Mouse (Mus musculus) kidney, postnatal 14 days (tissue): ENCODE results near the gene Pip4k2a.

Source experiments
- DNase-seq: peaks from one replicate; pipeline ENCODE4 v3.0.0; 2022; ENCODE audit warnings: mixed read lengths

Gene Pip4k2a

DNA sequence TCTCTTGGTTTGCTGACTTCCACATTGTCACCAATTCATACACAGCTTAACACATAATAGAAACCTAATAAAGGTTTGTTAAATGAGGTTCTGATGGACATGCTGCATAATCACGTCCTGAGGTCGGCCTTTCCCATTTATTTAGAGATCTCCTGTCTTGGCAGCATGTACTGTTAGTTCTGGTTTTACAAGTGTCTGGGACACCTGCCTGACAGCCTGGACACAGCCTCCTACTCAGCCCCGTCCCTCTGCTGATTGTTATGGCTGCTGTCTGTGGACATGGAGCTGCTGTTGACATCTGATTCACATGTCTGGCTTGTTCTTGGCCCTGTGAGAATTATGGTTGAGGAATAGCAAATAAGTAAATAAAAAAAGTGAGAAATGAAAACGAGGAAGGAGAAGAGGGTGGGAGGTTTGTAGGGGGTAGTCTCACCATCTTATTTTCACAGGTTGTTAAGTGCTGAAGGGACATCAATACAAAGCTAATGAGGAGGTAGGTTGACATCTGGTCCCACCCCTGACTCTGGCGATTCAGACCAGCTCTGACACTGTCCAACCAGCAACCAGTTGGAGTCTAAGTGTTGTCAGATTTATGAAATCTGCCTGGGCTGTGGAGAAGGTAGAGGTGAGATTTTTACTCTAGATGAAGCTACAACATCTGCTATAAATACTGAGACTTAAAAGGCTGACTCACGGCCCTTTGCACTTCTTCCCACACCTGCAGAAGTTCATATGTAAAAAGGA is 166.7 kb downstream of the Pip4k2a start:
- no peak for DNase-seq

DNA sequence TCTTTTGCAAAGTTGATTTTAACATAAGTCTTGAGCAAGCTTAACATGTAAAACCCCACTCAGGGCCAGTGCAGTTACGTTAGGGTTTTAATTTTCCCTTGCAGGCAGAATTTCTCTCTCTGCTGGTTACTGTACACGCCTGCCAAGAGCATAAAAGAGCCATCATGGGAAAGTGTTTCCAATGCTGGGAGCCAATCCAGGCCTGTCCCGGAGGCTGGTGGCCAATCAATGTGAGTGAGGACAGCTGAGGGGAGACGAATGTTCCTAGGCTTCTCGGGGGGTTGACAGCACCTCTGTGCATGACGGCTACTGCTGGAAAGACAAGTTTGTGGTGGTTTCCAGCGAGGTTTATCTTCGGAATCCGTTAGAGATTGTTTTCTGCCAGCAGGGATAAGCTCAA is 175.2 kb downstream of the Pip4k2a start:
- DNase-seq, result peak; percentile 36

GRCm38 (mm10) chr2:18821451-18822379 is 176.2 kb downstream of the Pip4k2a start:
- peak; percentile 66 for DNase-seq

DNA sequence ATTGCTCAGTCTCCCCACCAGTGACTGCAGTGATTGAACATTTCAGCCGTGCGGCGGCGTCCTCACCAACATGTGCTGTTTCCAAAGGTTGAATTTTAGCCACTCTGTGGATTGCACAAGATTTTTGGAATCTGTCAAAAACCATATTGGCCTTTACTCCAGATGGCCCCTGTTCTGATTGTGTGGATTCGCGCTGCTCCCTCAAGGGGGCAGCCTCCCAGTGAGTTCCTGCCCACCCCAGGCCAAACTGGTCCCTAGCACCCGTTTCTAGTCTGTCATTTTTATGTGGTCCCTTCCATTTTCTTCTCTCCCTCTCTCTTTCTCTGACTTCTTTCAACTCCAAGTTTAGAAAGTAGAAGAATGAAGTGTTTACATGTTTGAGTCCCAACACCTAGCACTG is 178.4 kb downstream of the Pip4k2a start:
- DNase-seq, result no peak

DNA sequence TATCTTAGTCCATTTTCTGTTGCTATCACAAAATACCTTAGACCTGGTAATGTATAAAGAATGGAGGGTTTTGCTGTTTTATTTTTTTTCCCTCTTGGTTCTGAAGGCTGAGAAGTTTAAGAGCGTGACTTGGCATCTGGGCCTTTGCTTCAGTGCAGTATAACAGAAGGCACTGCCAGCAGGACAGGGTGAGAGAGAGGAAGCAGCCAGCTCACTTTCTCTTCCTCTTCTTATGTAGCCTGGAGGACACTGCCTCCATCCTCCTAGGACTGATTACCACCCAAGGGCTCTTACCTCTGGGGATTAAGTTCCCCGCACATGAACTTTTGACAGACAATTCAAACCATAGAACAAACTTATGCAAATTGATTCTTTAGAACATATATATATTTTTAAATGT is 181.9 kb downstream of the Pip4k2a start:
- no peak for DNase-seq

DNA sequence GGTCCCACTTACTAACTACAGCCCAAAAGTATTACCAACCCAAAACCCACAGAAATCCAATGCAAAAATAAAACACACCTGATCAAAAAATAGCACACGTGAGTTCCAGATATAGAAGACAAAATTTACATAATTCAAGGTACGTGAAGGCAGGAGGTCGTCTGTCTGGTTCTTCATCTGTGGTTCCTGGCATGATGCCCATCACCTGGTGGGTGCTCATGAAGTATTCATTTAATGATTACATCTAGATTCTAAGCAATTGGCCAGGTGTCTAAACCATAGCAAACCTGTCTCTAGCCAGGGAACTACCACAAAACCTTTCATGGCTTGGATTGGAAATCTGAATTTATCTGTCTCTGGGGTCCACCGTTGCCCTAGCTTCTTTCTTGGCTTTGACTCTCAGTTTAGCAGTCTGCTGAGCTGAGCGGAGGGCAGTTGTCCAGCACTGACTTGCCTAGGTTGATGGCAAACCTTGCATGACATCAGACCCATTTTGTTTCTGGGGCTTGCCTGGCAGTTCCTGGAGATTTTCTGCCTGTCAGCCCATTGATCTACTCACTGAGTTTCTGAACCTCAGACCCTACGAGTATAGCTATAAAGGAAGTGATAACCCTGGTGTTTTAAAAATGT is 182.5 kb downstream of the Pip4k2a start:
- DNase-seq, result no peak

- DNase-seq, result no peak
Measured at GRCm38 (mm10) chr2:18814447-18814804, 183.5 kb downstream of the Pip4k2a start.

GRCm38 (mm10) chr2:18813683-18814446 is 184.1 kb downstream of the Pip4k2a start:
- no peak for DNase-seq

- no peak for DNase-seq
Measured at GRCm38 (mm10) chr2:18807961-18808360, 190.0 kb downstream of the Pip4k2a start.

DNA sequence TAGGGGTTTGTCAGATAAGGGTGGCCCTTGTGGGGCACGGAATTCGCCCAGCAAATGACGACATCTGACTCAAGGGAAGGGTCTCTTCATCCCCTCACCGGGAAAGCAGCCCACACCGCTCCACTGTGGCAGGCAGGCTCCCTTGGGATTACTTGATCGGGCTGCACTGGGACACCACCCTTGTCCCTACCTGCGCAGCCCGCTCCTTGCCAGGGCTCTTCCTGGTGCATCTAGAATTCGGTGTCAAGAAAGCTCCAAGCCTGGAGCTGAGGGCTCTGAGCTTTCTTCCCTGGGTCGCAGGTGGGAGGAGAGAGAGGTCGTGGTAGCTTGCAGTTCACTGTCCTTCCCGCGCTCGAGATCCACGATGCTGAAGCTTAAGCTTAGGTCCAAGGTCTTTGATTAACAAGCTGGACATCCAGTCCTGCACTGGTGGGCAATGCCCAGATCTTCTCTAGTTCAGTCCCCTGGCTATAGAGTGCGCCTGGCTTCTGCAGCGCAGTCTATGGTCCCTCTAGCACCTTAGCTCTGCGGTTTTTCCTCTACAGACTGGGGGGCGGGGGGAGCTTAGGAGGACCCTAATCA is 196.6 kb downstream of the Pip4k2a start:
- no peak for DNase-seq

DNA sequence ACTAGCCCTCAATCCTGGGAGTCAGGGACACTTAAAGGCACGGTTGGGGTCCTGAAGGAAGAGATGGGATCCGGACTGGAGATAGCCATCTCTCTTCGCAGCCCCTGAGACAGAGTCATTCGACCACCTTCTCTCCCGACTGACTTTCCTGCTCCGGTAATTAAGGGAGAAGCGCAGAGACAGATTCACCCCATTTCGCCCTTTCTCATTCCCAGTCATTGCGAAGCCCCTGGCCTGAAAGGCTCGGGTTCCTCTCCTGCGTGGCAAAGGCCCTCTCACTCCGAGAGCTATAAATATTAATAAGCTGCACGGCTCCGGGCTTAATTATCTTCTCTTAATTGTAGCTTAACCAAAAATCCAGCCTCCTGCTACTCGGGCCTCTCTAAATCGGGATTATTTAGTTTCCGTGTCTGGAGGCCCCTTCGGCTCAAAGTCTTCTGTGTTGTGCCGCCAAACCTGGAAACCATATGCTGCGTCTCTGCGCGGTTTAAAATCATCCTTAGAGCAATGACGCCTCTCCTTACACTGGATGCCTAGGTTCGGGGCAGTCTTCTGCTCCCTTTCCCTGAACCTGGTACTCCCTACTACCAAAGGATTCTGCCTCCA is 197.2 kb downstream of the Pip4k2a start:
- DNase-seq, result no peak

- peak; percentile 26 for DNase-seq
Measured at GRCm38 (mm10) chr2:18799966-18800645, 197.8 kb downstream of the Pip4k2a start.

GRCm38 (mm10) chr2:18799265-18799965 is 198.5 kb downstream of the Pip4k2a start:
- no peak for DNase-seq

- no peak for DNase-seq
Measured at GRCm38 (mm10) chr2:18797776-18798175, 200.2 kb downstream of the Pip4k2a start.

DNA sequence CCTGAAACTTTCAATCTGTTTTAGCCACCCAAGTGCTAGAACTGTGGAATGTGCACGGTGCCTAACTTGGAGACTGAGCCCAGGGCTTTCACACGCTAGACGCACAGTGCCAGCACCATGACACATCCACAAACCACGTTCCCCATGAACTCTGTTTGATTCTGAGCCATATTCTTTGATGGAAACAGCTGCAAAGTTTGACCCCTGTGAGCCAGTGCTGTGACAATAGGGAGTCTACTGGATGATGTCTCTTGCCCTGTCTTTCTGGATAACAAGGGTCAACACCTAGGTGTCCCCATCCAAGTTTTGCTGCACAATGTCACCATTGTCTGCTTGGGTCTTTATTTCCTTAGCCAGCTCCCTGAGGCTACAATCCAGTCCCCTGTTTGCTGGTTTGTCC is 203.7 kb downstream of the Pip4k2a start:
- DNase-seq, result no peak
